Mouse (Mus musculus) spleen, postnatal 10 days (tissue): ENCODE measurements around the gene Smarcb1.

Experiments
- DNase-seq, 2 experiments: peaks; one replicate each; pipeline ENCODE4 v3.0.0; 2021 to 2022; ENCODE audit warnings: low spot score in 2 of 2

Smarcb1 gene

DNA sequence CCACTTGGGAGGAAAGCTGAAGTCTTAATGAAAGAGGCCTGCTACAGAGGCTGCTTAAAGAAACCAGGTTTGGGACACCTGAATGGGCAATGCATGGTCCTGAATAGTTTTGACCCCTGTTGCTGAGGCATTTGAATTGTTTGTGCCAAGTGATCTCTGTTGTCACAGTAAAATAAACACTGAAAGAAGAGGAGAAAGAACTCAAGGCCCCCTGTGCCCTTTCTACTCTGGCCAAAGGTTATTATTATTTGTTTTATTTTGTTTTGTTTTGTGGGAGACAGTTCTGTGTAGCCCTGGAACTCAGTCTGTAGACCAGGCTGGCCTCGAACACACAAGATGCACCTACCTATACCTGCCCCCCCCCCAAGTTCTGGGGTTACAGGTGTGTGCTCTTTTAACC is 13.6 kb upstream of the Smarcb1 start:
- no peak for DNase-seq

GRCm38 (mm10) chr10:75932891-75933290 is 11.5 kb upstream of the Smarcb1 start, which contains the start of gene Chchd10:
Chchd10 (plus strand) TSS chr10:75933130.
- DNase-seq = no peak

DNA sequence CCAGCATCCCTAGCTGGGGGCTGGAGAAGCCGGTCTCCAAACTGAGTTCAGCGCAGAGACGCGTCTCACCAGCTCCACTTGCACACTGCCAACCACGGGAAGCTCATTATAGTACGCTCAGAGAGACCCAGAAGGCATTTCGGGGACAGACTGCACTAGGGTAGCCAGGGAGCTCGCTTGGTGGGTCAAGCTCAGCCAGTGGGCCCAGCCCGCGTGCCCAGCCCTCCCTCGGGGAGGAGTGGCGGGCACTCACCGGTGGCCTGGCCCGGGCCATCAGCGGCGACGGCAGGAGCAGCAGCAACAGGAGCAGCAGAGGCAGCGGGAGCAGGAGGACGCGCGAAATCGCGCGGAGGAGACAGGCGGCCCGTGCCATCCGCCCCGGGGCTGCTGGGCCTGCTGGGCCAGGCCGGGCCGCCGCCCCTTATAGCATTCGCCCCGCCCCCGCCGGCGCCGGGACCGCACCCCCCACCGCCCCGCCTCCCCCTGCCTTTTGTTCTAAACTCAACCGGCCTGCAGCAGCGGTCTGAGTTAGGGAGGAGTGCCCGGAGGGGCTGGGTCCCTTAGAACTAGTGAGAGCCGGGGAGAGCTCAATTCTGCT is 10.8 kb upstream of the Smarcb1 start:
- DNase-seq = peak in 1 of 2 experiments; percentile 67

DNA sequence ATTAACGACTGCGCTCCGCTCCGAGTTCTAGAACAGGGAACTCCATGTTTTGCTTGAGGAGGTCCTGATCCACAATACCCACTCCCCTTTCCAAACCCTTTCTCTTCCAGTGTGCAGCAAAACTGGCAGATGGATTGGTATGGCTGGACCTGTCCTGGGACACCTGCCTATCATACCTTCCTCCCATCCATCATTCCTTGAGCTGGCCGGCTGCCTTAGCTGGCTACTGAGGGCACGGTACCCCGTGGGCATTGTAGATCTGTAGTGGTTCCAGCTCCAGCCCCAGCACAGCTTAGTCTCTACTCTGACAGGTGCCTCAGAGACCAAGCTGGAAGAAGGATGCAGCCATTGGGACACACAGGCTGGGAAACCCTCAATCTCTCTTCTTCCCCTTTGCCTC is 9.9 kb upstream of the Smarcb1 start:
- DNase-seq = no peak

GRCm38 (mm10) chr10:75930304-75930703 is 8.9 kb upstream of the Smarcb1 start:
- DNase-seq = no peak

GRCm38 (mm10) chr10:75926396-75926795 is 5.0 kb upstream of the Smarcb1 start:
- no peak for DNase-seq

- DNase-seq = no peak
Measured at GRCm38 (mm10) chr10:75924324-75924723, 2.9 kb upstream of the Smarcb1 start.

GRCm38 (mm10) chr10:75921726-75922560 is 526 bp upstream of the Smarcb1 start:
- peak in 1 of 2 experiments; percentile 38 for DNase-seq

GRCm38 (mm10) chr10:75919026-75919425 is 2.4 kb downstream of the Smarcb1 start:
- no peak for DNase-seq

DNA sequence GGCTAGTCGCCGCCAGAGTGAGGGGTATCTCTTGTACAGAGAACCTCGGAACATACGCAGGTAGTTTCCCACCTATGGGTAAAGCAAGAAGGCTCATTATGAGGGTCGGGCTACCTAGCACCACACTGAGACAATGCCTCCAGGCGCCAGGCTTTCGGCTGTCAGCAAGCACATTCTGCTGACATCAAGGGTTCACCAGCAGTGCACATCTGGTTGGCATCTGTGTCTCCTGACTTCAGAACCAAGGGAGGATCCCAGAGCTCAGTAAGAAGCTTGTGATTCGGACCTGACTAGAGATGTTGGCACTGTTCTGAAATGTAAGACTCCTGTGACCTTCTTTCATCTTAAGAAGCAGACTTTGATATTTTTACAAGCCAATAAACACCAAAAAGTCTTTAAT is 4.6 kb downstream of the Smarcb1 start:
- no peak for DNase-seq

GRCm38 (mm10) chr10:75915557-75915956 is 5.9 kb downstream of the Smarcb1 start:
- DNase-seq = no peak

GRCm38 (mm10) chr10:75913013-75913589 is 8.3 kb downstream of the Smarcb1 start:
- no peak for DNase-seq

DNA sequence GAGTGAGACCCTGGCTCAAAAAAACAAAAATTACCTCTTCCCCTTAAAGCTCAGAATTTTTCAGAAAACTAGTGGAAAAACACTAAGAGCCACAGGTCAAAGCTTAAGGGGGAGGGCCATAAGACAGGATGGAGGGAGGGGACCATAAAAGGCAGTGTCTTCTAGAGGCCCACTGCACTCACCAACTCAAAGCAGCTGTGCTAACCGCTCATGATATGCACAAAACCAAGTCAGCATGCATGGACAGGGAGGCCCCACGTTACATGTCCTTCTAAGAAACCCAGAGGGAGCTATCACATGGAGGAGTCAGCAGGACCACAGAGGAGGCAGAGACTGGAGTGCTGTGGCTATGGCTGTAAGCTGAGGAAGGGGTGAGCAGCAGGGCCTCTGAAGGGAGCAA is 10.7 kb downstream of the Smarcb1 start:
- DNase-seq = peak in 1 of 2 experiments; percentile 3

DNA sequence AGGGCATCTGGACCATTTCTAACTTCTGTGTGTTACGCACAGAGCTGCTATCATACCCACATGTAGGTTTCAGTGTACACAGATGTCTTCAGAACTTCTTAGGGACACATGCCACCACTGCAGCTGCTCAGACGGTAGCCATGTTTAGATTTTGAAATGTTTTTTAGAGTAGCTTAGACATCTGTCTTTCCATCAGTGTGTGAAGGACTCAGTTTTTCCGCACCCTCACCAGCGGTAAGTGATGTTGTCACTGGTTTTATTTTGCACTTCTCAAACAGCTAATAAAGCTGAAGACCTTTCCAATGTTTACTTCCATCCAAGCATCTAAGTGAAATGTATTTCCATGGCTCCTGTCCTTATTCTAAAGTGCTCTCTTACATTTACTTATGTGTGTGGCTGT is 14.5 kb downstream of the Smarcb1 start:
- DNase-seq = no peak

DNA sequence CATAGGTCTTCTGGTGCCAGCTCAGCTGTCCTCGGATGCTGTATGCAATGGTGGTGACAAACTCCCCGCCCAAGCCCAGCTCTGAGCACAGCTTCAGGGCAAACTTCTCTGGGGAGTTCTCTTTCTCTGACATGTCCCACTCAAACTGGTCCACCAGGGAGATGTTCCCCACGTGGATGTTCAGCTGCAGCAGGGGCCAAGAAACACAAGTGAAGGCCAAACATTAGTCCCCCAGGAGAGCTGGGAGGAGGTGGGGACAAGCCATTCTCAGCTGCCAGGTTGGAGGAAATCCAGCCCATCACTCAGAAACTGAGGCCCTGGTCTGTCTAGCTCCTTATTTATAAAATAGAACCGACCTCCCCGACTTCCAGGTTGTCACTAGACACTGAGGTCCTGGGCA is 17.0 kb downstream of the Smarcb1 start:
- no peak for DNase-seq

- DNase-seq = no peak
Measured at GRCm38 (mm10) chr10:75898846-75899245, 22.6 kb downstream of the Smarcb1 start.

DNA sequence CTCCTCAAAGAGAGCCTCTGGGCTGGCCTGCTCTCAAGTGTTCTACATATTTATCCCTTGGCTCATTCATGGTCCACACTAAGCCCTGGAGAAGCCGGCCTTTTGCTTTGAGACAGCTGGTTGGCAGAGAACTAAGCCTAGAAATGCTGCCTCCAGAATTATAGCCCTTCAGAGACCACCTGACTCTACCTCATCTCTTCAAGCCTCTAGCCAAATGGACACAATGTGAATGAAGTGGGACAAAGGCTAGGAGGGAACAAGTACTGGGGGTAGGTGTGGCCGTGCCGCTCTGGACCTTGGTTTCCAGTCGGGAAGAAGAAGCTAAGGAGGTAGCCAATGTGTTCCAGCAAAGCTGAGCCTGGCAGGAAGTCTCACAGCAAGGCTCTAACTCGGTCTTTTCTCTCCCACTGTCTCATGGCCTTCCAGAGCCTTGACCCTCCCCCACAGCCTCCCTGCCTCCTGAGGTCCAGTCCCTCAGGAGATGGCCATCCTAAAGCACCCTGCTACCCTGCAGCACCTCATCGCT is 23.3 kb downstream of the Smarcb1 start:
- no peak for DNase-seq

- peak; percentile 37 to 73 for DNase-seq
Measured at GRCm38 (mm10) chr10:75897373-75897772, 24.0 kb downstream of the Smarcb1 start.

- no peak for DNase-seq
Measured at GRCm38 (mm10) chr10:75896208-75896607, 25.2 kb downstream of the Smarcb1 start.

GRCm38 (mm10) chr10:75895730-75896129 is 25.7 kb downstream of the Smarcb1 start:
- DNase-seq = no peak

DNA sequence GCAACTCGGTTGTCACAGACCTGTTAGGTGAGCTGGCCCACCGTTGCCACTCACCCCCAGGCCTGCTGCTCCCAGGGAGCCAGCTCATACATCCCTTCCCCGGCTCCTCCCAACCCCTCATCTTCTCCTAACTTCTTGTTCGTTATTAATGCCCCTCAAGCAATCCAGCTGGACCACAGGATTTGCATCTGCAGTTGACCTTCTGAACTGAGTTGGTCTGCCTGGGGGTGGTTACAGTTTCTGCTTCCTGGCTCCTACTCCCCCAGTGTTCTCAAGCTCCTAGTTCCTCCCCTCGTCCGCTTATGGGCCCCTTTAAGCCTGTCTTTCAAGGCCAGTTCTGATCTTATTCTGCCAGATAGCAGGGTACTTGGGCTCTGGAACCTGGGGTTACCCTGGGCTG is 26.8 kb downstream of the Smarcb1 start:
- DNase-seq = no peak

- peak; percentile 82 to 94 for DNase-seq
Measured at GRCm38 (mm10) chr10:75893089-75893750, 28.2 kb downstream of the Smarcb1 start, which contains the start of gene Derl3. Derl3 (plus strand) TSS chr10:75893413.
